Comparison of ENCODE assay signal across 30 mouse cellular contexts in the genomic region with DNA sequence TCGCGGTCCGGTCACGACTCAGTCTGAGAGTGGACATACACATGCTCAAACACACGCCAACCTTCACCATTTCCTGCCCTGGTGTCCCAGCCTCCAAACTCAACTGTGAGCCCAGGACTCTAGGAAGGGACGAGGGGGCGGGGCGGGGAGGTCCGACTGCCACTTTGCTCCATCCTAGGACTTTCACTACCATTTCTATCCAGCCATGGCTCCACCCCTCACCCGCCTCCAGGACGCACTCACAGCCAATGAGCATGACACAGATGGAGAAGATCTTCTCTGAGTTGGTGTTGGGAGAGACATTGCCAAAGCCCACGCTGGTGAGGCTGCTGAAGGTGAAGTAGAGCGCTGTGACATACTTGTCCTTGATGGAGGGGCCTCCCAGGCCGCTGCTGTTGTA. TPM values are rescaled to one million over a fixed set of nuclear protein-coding genes. Genes with fewer than 3 reads are reported as not detected.
DNase-seq lines count a peak whose midpoint lies in the region; ATAC-seq and TF ChIP-seq lines count a peak whose summit lies in the region.
"Had no signal": no experiment of that assay in that cellular context is flagged by ENCODE, and none has a peak within 500 bp of the region (broad histone marks: within the 10 kb centered on the region; RNA-seq: fewer than 3 reads in every experiment).

No protein-coding gene starts in this region.

- TF ChIP-seq CTCF in E14TG2a.4 (conservative IDR thresholded peaks at IDR 0.05; ENCODE audit: low read length) (no peak), ES-Bruce4 (IDR thresholded peaks at IDR 0.05; ENCODE audit: low read depth, low read length) (no peak)

- peak overlapping the region; percentile 75 for H3K4me3 ChIP-seq in E14TG2a.4 (replicated peaks; ENCODE audit: low read length)
- H3K4me3 ChIP-seq in ES-Bruce4 (ENCODE audit: low read depth, low read length) = peak overlapping the region; percentile 44
- H3K4me3 ChIP-seq in limb, embryonic 12.5 days (replicated peaks) = no peak overlapping the region
- H3K4me3 ChIP-seq: embryonic facial prominence, embryonic 12.5 days; forebrain, embryonic 10.5 days; heart, adult 2 months; hindbrain, embryonic 12.5 days; intestine, embryonic 15.5 days; lung, embryonic 15.5 days; midbrain, embryonic 12.5 days; neural tube, embryonic 13.5 days had no signal

- 35% methylated on average over 14 of the region's 14 CpGs for WGBS in limb, embryonic 12.5 days

- intact Hi-C loops in gastrocnemius, postnatal 14 days (cut with DNase I; ENCODE audit: low total_unique reads) = no loop called here

- H3K4me1 ChIP-seq in E14TG2a.4 (replicated peaks; ENCODE audit: low read depth, low read length) (peaks cover 72% of the 10 kb centered on the region), ES-Bruce4 (ENCODE audit: control insufficient read depth, insufficient read depth, low read length) (no peaks in the 10 kb centered on the region)
- peaks cover 49% of the 10 kb centered on the region for H3K4me1 ChIP-seq in limb, embryonic 12.5 days (replicated peaks)

- H3K9me3 ChIP-seq in E14TG2a.4 (ENCODE audit: low read length) (no peaks in the 10 kb centered on the region), ES-Bruce4 (replicated peaks; ENCODE audit: control insufficient read depth, insufficient read depth, low read length, poor library complexity, severe bottlenecking) (no peaks in the 10 kb centered on the region)
- H3K9me3 ChIP-seq in limb, embryonic 12.5 days = no peaks in the 10 kb centered on the region
- H3K9me3 ChIP-seq: embryonic facial prominence, embryonic 12.5 days; forebrain, embryonic 10.5 days; hindbrain, embryonic 12.5 days; intestine, embryonic 15.5 days; lung, embryonic 15.5 days; midbrain, embryonic 12.5 days; neural tube, embryonic 13.5 days had no signal

- peak; percentile 89 for DNase-seq in ZHBTc4 (ENCODE audit: low read depth, low spot score)
- DNase-seq in gastrocnemius, postnatal 14 days = no peak
- no peak for DNase-seq in cerebellum, adult 9-11 months
- DNase-seq: adrenal gland, postnatal 10 days; B cell, adult 2 months; cerebellum, adult 8-10 months; cerebellum, postnatal 36 days; gastrocnemius, postnatal 10 days; heart, postnatal 36 days; kidney, adult 2 months; kidney, postnatal 4 days; layer of hippocampus, postnatal 36 days; left cerebral cortex, postnatal 4 days; thymus, adult 2 months; thymus, postnatal 4 days had no signal

- TF ChIP-seq EP300 in ES-Bruce4 (IDR thresholded peaks at IDR 0.05; ENCODE audit: insufficient read depth, low read depth, low read length) = no peak

- TF ChIP-seq POLR2A in ES-Bruce4 (IDR thresholded peaks at IDR 0.05; ENCODE audit: insufficient read depth, low read length) = no peak

- H3K27ac ChIP-seq in ES-Bruce4 (ENCODE audit: insufficient read depth, low read length) = no peak overlapping the region
- H3K27ac ChIP-seq in limb, embryonic 12.5 days = no peak overlapping the region
- H3K27ac ChIP-seq: embryonic facial prominence, embryonic 12.5 days; forebrain, embryonic 10.5 days; heart, adult 2 months; hindbrain, embryonic 12.5 days; hindbrain, postnatal 0 days; intestine, embryonic 15.5 days; lung, embryonic 15.5 days; midbrain, embryonic 12.5 days; neural tube, embryonic 13.5 days had no signal

- no peak for ATAC-seq in limb, embryonic 12.5 days (ENCODE audit: insufficient number of reproducible peaks, insufficient read depth, low FRiP score, low TSS enrichment, low read depth)
- ATAC-seq: forebrain, embryonic 16.5 days; hindbrain, postnatal 0 days; intestine, embryonic 15.5 days had no signal

- peaks cover 15% of the 10 kb centered on the region; the same call in 1 of the 2 replicates for H3K36me3 ChIP-seq in E14TG2a.4 (ENCODE audit: insufficient read depth, low read length)
- no peaks in the 10 kb centered on the region for H3K36me3 ChIP-seq in ES-Bruce4 (ENCODE audit: control insufficient read depth, insufficient read depth, low read length, poor library complexity, severe bottlenecking)
- no peaks in the 10 kb centered on the region for H3K36me3 ChIP-seq in limb, embryonic 12.5 days
- H3K36me3 ChIP-seq: embryonic facial prominence, embryonic 12.5 days; intestine, embryonic 15.5 days; lung, embryonic 15.5 days had no signal

- H3K27me3 ChIP-seq in E14TG2a.4 (ENCODE audit: insufficient read depth, low read length) (peaks cover 76% of the 10 kb centered on the region), ES-Bruce4 (ENCODE audit: control insufficient read depth, insufficient read depth, low read length, poor library complexity, severe bottlenecking) (no peaks in the 10 kb centered on the region)
- peaks cover 50% of the 10 kb centered on the region for H3K27me3 ChIP-seq in limb, embryonic 12.5 days
- H3K27me3 ChIP-seq: neural tube, embryonic 13.5 days had no signal

- peak overlapping the region; percentile 32 for H3K4me2 ChIP-seq in limb, embryonic 12.5 days
- H3K4me2 ChIP-seq: embryonic facial prominence, embryonic 12.5 days; hindbrain, embryonic 12.5 days; intestine, embryonic 15.5 days; liver, embryonic 11.5 days; lung, embryonic 15.5 days; midbrain, embryonic 12.5 days; neural tube, embryonic 13.5 days had no signal

- no peak overlapping the region for H3K9ac ChIP-seq in ES-Bruce4 (ENCODE audit: low read depth, poor library complexity, severe bottlenecking)
- H3K9ac ChIP-seq in limb, embryonic 12.5 days (replicated peaks) = no peak overlapping the region
- H3K9ac ChIP-seq: embryonic facial prominence, embryonic 12.5 days; hindbrain, embryonic 12.5 days; intestine, embryonic 15.5 days; lung, embryonic 15.5 days; midbrain, embryonic 12.5 days; neural tube, embryonic 13.5 days had no signal

RNA-seq across cellular contexts. Expression of a gene that starts 26.2 kb away (rescaled TPM):
- polyA plus RNA-seq in ES-Bruce4 (2011; ENCODE audit: insufficient read depth, insufficient read length, low read depth, missing spikeins) = 3.3 and 5.8 TPM in 2 replicates
- polyA plus RNA-seq in limb, embryonic 12.5 days (2016; fragmentation: Nextera tagmentation; extraction: Ambion mirVana) = 4.9 and 5.4 TPM in 2 replicates
- total RNA-seq in gastrocnemius, postnatal 14 days (2021) = 1 to 10 TPM; 1.8 to 4.2 TPM

RNA-seq across cellular contexts. Expression of a gene that starts 39.4 kb away (rescaled TPM):
- polyA plus RNA-seq in ES-Bruce4 (2011; ENCODE audit: insufficient read depth, insufficient read length, low read depth, missing spikeins) = 1.1 and 1.2 TPM in 2 replicates
- 5.2 and 6.1 TPM in 2 replicates for polyA plus RNA-seq in limb, embryonic 12.5 days (2016; fragmentation: Nextera tagmentation; extraction: Ambion mirVana)
- total RNA-seq in gastrocnemius, postnatal 14 days (2021) = 10 to 100 TPM in 1 of 2 experiments, 1 to 10 TPM in 1; 8.6 to 10.6 TPM
- total RNA-seq: megakaryocyte progenitor cell, adult 5-6 weeks had no signal
